Mouse (Mus musculus): ENCODE measurements around the gene Nrg4.

Gene Nrg4

DNA sequence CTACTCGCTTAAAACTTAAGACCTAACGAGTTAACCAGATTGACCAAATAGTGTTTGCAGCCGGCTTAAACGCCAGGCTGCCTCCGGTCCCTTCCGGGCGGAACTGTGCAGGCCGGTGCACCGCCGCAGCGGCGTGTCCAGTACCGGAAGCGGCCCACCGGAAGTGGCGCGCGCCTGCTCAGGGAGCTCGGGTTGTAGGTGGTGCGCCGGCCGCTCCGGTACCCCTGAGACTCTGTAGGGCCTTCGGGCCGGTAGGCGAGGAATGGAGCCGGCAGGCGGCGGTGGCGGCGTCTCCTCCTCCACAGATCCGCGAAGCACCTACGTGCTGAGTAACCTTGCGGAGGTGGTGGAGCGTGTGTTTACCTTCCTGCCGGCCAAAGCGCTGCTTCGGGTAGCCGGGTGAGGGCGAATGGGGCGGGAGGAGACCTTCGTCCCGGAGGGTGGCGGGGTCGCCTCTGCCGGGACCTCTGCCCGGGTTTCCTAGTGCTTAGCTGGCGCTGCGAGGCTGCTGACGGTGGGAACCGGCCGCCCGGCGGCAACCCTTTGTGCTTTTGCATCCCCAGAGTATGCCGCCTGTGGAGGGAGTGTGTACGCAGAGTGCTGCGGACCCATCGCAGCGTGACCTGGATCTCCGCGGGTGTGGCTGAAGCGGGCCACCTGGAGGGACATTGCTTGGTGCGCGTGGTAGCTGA lies 117.7 kb downstream of the Nrg4 start, which contains the start of gene Fbxo22:
Gene Fbxo22, plus strand, starts transcription at position 136 of the 692 bp plus-strand sequence.
- DNase-seq = peak; percentile 92

DNA sequence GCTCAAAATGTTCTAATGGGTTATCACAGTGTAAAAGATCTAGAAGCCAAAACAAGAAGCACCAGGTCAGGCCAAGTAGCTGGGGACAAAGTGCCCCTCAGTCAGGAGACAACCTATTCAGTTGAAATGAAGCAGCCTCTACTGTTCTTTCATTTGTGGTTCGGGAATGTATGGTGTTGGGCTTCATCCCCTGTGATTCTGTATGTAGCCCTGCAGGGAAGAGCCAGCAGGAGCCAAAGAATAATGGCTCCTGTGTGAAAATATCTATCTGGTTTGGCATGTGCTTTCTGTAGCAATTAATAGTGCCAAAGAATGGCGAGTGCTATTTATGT lies 118.2 kb downstream of the Nrg4 start:
- DNase-seq = no peak

DNA sequence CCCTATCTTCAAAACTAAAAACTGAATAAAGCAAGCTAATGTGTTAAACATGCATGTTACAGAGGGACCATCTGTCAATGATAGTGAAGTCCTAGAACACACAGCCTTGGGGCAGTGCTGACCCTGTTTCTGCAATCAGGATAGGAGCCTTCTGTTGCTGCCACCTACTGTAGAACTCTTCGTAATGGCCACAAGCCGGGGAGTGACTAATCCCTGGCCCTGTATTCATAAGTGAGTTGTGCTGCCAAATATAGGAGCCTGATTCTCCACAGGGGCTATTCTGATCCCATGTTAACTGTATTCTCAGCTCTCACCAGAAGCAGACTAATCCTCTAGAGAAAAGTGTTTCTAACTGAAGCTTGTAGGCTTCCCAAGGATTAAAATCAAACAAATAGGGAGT lies 127.3 kb downstream of the Nrg4 start:
- no peak for DNase-seq

DNA sequence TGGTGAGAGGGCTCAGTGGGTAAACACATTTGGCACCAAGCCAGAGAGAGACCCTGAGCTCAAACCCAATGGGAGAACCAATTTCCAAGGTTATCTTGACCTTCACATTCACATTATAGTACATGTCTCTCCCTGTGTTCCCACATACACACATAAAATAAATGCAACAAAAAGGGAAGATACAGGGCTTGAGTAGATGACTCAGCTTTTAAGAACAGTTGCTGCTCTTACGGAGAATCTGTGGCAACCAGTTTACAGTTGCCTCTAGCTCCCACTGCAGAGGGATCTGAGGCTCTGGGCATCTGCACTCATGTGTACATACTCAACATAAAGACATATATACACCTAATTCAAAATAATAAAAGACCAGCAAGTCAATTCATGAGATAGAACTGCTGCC lies 128.4 kb downstream of the Nrg4 start:
- DNase-seq = no peak

DNA sequence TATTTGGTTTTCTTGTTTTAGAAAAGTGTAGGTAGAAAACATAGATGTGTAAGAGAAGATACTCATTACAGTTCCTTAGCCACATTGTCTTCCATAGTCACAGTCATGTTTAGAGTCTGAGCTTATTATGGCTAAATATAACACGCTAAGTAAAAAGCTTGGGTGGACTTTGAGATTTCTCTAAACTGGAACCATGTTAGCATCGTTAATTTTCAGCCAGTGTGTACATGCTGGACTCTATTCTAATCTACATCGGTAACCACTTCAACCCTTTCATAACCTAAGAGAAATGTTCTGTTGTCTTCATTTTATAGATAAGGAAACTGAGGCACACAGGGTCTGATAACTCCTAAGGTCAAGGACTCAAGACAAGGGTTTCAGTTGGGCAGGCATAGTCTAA lies 130.8 kb downstream of the Nrg4 start:
- DNase-seq = no peak

DNA sequence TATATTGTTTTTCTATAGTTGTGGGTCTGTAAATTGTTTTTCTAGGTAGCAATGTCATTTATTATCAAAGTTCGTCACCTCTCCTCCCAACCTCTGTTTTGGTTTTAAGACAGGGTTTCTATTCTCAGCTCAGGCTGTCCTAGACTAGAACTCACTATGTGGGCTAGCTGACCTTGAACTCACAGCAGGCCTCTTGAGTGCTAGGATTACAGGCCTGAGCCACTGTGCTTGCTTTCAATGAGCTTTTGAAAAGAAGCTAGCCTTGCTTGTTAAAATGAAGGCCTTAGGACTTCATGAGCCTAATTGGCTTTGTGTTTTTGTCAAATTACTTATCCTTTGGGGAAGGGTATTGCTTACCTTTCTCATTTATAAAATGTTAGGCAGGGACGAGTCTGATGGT lies 152.4 kb downstream of the Nrg4 start:
- no peak for DNase-seq

DNA sequence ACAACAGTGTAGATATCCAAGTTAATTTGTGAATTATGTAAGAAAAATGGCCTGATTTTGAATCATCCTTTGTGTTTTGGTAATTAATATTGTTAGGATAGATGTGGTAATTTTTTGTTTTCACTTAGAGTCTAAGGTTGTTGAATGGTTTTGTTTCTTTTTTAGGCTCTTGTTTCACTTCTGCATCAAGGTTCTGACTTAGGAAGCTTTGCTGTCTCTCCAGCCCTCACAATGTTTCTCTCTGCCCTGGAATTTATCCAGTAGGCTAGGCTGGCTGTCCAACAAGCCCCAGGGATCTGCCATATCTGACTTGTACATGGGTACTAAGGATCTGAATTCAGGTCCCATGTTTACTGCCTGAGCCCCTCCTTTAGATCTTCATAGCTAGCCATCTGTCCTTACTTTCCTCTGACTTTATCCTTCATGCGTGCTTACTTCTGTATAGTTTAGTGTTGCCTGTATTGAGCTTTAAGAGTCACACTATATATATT lies 154.4 kb downstream of the Nrg4 start:
- DNase-seq = no peak

DNA sequence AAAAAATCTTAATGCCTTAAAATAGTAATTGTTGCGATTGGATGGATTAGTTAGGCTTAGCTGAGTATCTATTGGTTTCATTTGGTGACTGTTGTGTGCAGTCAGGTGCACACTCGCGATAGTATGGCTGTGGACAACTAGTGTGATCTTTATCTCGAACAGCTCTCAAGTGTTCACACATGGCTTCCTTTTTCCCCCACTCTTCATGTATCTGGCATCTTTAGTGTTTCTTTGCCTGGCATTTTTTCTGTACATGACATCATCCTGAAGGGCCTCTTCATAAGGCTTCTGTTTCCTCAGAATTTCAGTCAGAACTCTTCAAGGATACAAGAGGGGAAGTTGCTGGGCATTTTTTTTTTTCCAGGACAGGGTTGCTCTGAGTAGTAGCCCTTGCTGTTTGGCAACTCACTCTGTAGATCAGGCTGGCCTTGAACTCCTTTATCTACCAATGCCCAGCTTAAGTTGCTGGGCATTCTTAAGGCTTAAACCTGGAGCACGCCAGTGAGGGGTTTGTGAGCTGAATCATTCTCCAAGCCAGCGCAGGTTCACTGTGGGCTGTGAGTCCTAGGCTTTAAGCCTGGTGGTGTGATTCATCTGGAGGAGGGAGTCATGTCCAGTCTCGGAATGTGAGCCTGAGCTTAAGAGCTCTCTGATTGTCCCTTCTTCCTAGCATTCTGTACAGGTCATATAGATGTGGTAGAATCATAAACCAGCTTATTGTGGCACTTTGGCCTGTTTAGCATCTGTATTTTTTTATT lies 155.8 kb downstream of the Nrg4 start:
- DNase-seq = no peak

Data from lung, postnatal 4 days (tissue).